Mouse (Mus musculus): ENCODE results near the gene Stk36.

DNA sequence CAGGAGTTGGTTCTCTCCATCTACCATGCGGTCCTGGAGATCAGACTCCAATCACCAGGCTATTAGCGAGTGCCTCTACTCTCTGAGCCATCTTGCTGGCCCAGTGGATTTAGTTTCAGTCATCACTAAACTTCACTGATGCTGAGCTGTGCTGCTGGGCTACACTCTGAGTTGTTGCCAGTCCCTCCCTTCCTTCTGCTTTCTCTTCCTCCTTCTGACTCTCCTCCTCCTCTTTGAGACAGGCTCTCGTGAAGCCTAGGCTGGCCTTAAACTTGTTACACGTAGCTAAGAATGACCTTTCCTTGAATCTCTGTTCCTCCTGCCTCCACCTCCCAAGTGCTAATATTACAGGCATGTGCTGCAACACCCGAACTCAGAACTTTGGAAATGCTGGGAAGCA is 42.2 kb upstream of the Stk36 start:
- no peak for TF ChIP-seq CTCF (IDR thresholded peaks at IDR 0.05; ENCODE audit: borderline replicate concordance, insufficient read depth, low read length)
- no peak for TF ChIP-seq POLR2A (IDR thresholded peaks at IDR 0.05; ENCODE audit: low read depth, low read length)

Measured in embryonic fibroblast, embryonic 13.5 days (primary cell).